Mouse (Mus musculus) limb, embryonic 10.5 days (tissue): Measurements from ENCODE around the gene Glmp. TPM values are rescaled to one million over a fixed set of nuclear protein-coding genes. Genes with fewer than 3 reads are reported as not detected.
A peak's percentile ranks its signal among the peaks of the same experiment; 100 is the strongest.

ENCODE experiments used
- DNase-seq: peaks from one replicate; pipeline ENCODE4 v3.0.0-alpha.2; 2017; ENCODE audit warnings: low spot score
- H3K27ac ChIP-seq: fragments of 300-500 bp; sonication (generic); 2 replicates; pipeline ENCODE4 v1.5.1; 2016; ENCODE audit warnings: mild to moderate bottlenecking
- H3K27me3 ChIP-seq: fragments of 300-500 bp; sonication (generic); 2 replicates; pipeline ENCODE4 v1.6.1; 2016; ENCODE audit warnings: low read depth, mild to moderate bottlenecking; ENCODE audit not compliant: poor library complexity, severe bottlenecking
- H3K36me3 ChIP-seq: fragments of 300-500 bp; sonication (generic); 2 replicates; pipeline ENCODE4 v1.6.1; 2016; ENCODE audit warnings: mild to moderate bottlenecking, moderate library complexity
- H3K4me1 ChIP-seq: fragments of 300-500 bp; sonication (generic); 2 replicates; pipeline ENCODE4 v1.6.1; 2016
- H3K4me3 ChIP-seq: fragments of 300-500 bp; sonication (generic); 2 replicates; pipeline ENCODE4 v1.5.1; 2016; ENCODE audit warnings: mild to moderate bottlenecking, moderate library complexity
- H3K9me3 ChIP-seq: fragments of 300-500 bp; sonication (generic); replicated peaks from 2 replicates; pipeline ENCODE4 v1.6.1; 2016; ENCODE audit warnings: mild to moderate bottlenecking
- WGBS: fragments of 180-500 bp; shearing (Covaris S2); methylation state at CpG from one replicate; pipeline ENCODE4 v1.1.7; 2016; 5-methylcytosine and 5-hydroxymethylcytosine counted together
- polyA plus RNA-seq: library from polyadenylated mRNA; unstranded; fragments of >200 nt; fragmentation: Nextera tagmentation; extraction: Ambion mirVana; gene quantifications from 2 replicates; pipeline ENCODE4 v1.2.1, GENCODE M21; 2016

Glmp gene
- polyA plus RNA-seq, 1 experiment from 2014 or later: 142 TPM

- no peaks in the 10 kb centered on the region for H3K9me3 ChIP-seq
- peaks cover 42% of the 10 kb centered on the region for H3K36me3 ChIP-seq
- peak; percentile 92 for DNase-seq
- peak within 1 kb of the TSS; percentile 86 for H3K4me3 ChIP-seq
- under 1% methylated on average over 44 of the region's 44 CpGs for WGBS
- H3K27me3 ChIP-seq: no peaks in the 10 kb centered on the region
- peak within 1 kb of the TSS; percentile 95 for H3K27ac ChIP-seq
- peaks cover 15% of the 10 kb centered on the region for H3K4me1 ChIP-seq
These were observed 28.1 kb upstream of the Glmp start, which contains the start of the genes Tsacc and Cct3 for GRCm38 (mm10) chr3:88296561-88297318. Tsacc (minus strand) TSS chr3:88296999. Cct3 (plus strand) TSS chr3:88297116.

DNA sequence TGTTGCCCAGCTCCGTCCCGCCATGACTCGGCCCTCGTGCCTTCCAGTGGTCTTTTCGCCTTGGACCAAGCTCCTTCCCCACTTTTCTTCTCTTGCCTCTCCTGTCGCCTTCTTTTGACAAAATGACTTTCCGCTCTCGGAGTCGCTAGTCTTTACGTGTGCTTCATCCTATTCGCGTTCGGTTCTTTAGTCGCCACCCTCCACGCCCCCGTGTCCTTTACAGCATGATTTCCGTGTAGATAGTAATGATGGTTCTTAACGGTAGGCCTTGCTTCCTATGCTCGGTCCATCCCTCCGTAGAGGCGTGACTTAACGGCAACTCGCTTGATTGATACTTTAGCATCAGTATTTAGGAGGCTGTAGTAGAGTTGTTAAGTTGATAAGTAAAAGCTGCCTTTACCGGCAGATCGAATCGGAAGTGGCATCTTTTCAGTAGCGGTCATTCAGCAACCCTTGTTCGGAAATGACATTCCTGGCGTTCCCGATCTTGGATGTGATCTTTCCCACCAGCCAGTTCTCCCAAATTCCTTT, 27.4 kb upstream of the Glmp start:
- Histone ChIP-seq H3K4me3 (peak overlapping the region; percentile 86), H3K4me1 (peaks cover 15% of the 10 kb centered on the region), H3K27me3 (no peaks in the 10 kb centered on the region), H3K36me3 (peaks cover 48% of the 10 kb centered on the region), H3K9me3 (no peaks in the 10 kb centered on the region), H3K27ac (peak overlapping the region; percentile 95)
- no peak for DNase-seq
- WGBS: under 1% methylated on average over 30 of the region's 30 CpGs

DNA sequence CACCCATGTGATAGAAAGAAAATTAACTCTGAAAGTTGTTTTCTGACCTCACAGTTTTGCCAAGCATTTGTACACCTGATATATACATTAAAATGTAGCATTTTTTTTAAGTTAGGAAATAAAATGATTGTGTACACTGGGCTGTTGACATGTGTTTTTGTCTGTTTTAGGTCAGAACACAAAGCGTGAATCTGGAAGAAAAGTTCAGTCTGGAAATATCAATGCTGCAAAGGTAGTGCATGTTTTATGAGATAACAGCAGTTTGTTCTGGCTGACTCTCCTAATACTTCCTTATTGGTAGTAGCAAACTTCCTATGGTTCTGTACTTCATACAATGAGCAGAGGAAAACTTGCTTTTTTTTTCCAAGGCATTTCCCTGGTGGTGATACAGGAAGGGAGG, 25.7 kb upstream of the Glmp start:
- Histone ChIP-seq H3K4me1 (peaks cover 15% of the 10 kb centered on the region), H3K9me3 (no peaks in the 10 kb centered on the region), H3K27me3 (no peaks in the 10 kb centered on the region), H3K36me3 (peaks cover 61% of the 10 kb centered on the region), H3K4me3 (no peak overlapping the region), H3K27ac (no peak overlapping the region)
- WGBS: 92% methylated on average over 1 of the region's 1 CpGs
- no peak for DNase-seq

GRCm38 (mm10) chr3:88328956-88329355, 4.1 kb downstream of the Glmp start:
- no peak overlapping the region for H3K4me3 ChIP-seq
- DNase-seq: no peak
- WGBS: 54% methylated on average over 5 of the region's 5 CpGs
- peaks cover 53% of the 10 kb centered on the region for H3K36me3 ChIP-seq
- H3K27me3 ChIP-seq: no peaks in the 10 kb centered on the region
- H3K27ac ChIP-seq: no peak overlapping the region
- no peaks in the 10 kb centered on the region for H3K9me3 ChIP-seq
- peaks cover 15% of the 10 kb centered on the region for H3K4me1 ChIP-seq

DNA sequence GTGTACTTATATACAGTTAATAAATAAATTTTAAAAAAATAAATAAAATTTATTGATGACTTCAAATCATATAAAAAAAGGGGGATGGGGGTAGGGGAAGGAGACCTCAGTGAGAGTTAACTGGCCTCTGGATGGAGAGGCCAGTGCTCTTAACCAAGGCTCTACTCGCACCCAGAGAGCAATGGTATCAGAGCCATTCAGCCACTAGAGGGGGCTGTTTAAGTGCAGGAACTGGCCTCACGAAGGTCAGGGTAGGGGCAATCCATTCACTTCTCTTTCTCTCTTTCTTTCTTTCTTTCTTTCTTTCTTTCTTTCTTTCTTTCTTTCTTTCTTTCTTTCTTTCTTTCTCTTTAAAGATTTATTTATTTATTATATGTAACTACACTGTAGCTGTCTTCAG, 6.5 kb downstream of the Glmp start:
- Histone ChIP-seq H3K27me3 (no peaks in the 10 kb centered on the region), H3K9me3 (no peaks in the 10 kb centered on the region), H3K4me3 (no peak overlapping the region), H3K36me3 (peaks cover 47% of the 10 kb centered on the region), H3K4me1 (peaks cover 19% of the 10 kb centered on the region), H3K27ac (no peak overlapping the region)
- no peak for DNase-seq
- WGBS: 43% methylated on average over 2 of the region's 2 CpGs

DNA sequence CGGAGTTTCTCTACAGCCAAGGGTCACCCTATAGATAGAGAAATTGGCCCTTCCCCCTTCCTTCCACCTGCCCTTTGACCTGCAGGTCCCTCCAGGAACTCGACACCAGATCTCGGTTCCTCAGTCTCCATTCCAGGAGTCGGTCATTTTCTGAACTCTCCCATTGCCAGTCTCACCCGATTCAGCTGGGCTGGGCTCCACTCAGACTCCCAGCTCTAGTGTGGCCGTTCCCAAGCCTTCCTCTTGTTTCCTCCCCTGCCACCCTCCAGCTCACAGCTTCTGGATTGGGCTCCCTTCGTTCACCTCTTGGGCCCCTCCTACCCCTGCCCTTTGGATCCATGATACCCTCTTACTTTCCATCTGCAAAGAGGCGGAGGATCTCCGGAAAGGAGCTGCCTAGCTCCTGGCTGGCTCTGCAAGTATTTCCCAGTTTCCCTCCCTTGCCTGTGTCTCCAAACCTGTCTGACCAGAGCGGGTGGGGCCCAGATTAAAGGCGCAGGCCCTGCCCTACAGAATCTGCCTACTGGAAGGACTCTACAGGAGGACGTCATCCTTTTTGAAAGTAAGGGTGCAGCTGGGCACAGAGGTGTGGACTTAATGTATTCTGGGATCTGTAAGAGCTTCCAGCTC, 9.3 kb downstream of the Glmp start:
- Histone ChIP-seq H3K36me3 (peaks cover 37% of the 10 kb centered on the region), H3K4me3 (peak overlapping the region; percentile 1; the same call in 1 of the 2 replicates), H3K9me3 (no peaks in the 10 kb centered on the region), H3K27ac (no peak overlapping the region), H3K27me3 (no peaks in the 10 kb centered on the region), H3K4me1 (peaks cover 32% of the 10 kb centered on the region)
- WGBS: 47% methylated on average over 12 of the region's 12 CpGs
- DNase-seq: no peak

GRCm38 (mm10) chr3:88334902-88335435, 10.1 kb downstream of the Glmp start:
- no peaks in the 10 kb centered on the region for H3K27me3 ChIP-seq
- H3K36me3 ChIP-seq: peaks cover 29% of the 10 kb centered on the region
- WGBS: 43% methylated on average over 3 of the region's 3 CpGs
- peak overlapping the region; percentile 79 for H3K4me3 ChIP-seq
- DNase-seq: no peak
- no peaks in the 10 kb centered on the region for H3K9me3 ChIP-seq
- H3K4me1 ChIP-seq: peaks cover 32% of the 10 kb centered on the region
- peak overlapping the region; percentile 96 for H3K27ac ChIP-seq

DNA sequence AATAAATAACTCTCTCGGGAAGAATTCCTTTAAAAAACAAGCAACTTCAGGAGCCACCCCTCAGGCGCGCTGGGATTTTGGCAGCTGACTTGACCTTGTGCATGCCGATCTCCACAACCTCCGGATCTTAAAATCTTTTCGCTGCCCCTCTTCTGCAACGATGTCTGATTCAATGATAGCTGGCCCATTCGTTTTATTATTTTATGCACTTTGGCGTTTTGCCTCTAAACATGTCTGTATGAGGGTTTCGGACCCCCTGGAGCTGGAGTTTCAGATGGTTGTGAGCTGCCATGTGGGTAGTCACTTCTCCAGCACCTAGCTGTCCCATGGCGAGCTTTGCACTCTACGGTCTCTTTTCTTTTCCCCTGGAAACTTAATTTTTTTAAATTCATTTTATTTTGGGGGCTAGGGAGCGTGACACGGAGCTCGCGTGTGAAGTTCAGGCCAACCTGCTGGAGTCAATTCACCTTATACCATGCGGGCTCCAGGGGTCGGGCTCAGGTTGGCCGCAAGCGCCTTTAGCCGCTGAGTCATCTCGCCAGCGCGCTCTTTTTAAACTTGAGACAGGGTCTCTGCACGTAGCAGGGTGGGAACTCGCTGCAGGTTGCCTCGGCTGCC, 10.7 kb downstream of the Glmp start:
- Histone ChIP-seq H3K4me3 (peak overlapping the region; percentile 79), H3K27ac (peak overlapping the region; percentile 96), H3K4me1 (peaks cover 32% of the 10 kb centered on the region), H3K27me3 (no peaks in the 10 kb centered on the region), H3K9me3 (no peaks in the 10 kb centered on the region), H3K36me3 (peaks cover 30% of the 10 kb centered on the region)
- peak; percentile 39 for DNase-seq
- 1% methylated on average over 27 of the region's 27 CpGs for WGBS

- 3% methylated on average over 64 of the region's 66 CpGs for WGBS
- H3K4me3 ChIP-seq: peak within 1 kb of the TSS; percentile 79
- DNase-seq: peak; percentile 96
- peaks cover 32% of the 10 kb centered on the region for H3K4me1 ChIP-seq
- H3K27ac ChIP-seq: peak within 1 kb of the TSS; percentile 96
- H3K9me3 ChIP-seq: no peaks in the 10 kb centered on the region
- no peaks in the 10 kb centered on the region for H3K27me3 ChIP-seq
- peaks cover 38% of the 10 kb centered on the region for H3K36me3 ChIP-seq
These were observed 11.5 kb downstream of the Glmp start, which contains the start of the genes Tmem79 and Smg5 for GRCm38 (mm10) chr3:88336058-88337013. Tmem79 (minus strand) TSS chr3:88336148. Smg5 (plus strand) TSS chr3:88336260.

DNA sequence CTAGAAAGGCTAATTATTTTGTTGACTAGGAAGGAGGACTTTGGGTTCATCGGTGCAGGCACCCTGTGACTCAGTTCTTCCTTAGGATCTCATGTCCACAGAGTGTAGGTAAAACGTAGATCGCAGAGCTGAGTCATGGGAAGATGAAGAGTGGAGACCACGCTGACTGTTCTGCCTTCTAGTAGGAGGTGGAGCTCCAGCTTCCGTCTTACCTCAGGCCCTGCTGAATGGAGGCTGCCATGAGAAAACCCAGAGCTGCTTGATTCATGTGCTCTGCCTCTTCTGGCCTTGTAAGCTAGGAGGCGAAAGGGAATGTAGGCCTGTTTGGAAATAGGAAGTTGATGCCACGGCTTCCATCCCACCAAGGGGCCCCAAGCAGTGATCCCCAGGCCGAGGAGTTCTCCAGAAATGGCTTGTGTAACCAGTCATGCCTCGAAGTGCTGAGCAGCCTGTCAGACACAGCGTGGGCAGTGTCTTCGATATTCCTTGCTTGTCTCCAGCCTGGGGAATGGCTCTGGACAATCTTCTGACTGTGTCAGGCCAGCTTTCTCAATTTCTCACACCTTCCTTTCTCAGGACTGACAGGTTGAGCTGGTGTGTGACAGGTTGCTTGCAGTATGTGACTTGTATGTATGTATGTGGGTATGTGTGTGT, 12.7 kb downstream of the Glmp start:
- Histone ChIP-seq H3K36me3 (peaks cover 47% of the 10 kb centered on the region), H3K4me1 (peaks cover 32% of the 10 kb centered on the region), H3K27me3 (no peaks in the 10 kb centered on the region), H3K27ac (0 out of 2 replicates have a peak overlapping the region, but pooled peaks have one; percentile 30), H3K9me3 (no peaks in the 10 kb centered on the region), H3K4me3 (peak overlapping the region; percentile 79)
- 84% methylated on average over 11 of the region's 11 CpGs for WGBS
- DNase-seq: no peak

DNA sequence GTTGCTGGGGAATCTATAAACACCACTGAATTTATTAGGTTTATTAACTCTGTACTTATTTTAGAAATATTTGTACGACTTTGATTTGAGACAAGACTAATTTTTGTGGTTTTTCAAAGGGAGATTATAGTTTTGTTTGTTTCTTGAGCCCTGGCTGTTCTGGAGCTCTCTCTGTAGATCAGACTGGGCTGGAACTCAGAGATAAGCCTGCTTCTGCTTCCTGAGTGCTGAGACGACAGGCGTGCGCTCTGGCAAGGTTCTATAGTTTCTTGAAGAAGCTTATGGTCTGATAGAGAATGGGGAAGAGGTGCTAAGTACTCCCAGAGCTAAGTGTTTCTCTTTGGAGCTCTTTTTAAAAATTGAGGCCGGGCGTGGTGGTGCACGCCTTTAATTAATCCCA, 13.5 kb downstream of the Glmp start:
- no peaks in the 10 kb centered on the region for H3K9me3 ChIP-seq
- DNase-seq: no peak
- H3K36me3 ChIP-seq: peaks cover 48% of the 10 kb centered on the region
- no peak overlapping the region for H3K4me3 ChIP-seq
- WGBS: 96% methylated on average over 7 of the region's 7 CpGs
- no peak overlapping the region for H3K27ac ChIP-seq
- peaks cover 32% of the 10 kb centered on the region for H3K4me1 ChIP-seq
- no peaks in the 10 kb centered on the region for H3K27me3 ChIP-seq
